30 mouse cellular contexts compared by ENCODE assay signal in genomic region chr13:64092141-64092540, GRCm38 (mm10). TPM values are rescaled to one million over a fixed set of nuclear protein-coding genes. Genes with fewer than 3 reads are reported as not detected.
"Had no signal": no experiment of that assay in that cellular context is flagged by ENCODE, and none has a peak within 500 bp of the region (broad histone marks: within the 10 kb centered on the region; RNA-seq: fewer than 3 reads in every experiment).

No protein-coding gene starts in this region.

- H3K4me1 ChIP-seq: heart, embryonic 10.5 days; hindbrain, embryonic 12.5 days; intestine, embryonic 15.5 days; limb, embryonic 12.5 days; liver, embryonic 13.5 days; liver, embryonic 15.5 days had no signal

- ATAC-seq: hindbrain, embryonic 16.5 days; inflammation-experienced regulatory T-cells, adult 6 months; intestine, postnatal 0 days had no signal

- DNase-seq: gastrocnemius, adult 2 months; gastrocnemius, postnatal 10 days; gastrocnemius, postnatal 25 days; heart, adult 18-20 months; heart, postnatal 10 days; heart, postnatal 4 days; kidney, adult 2 months; kidney, adult 9 months; kidney, postnatal 25 days; liver; liver, embryonic 13.5 days had no signal

- H3K9me3 ChIP-seq: heart, embryonic 10.5 days; heart, embryonic 12.5 days; hindbrain, embryonic 10.5 days; hindbrain, embryonic 12.5 days; intestine, embryonic 15.5 days; limb, embryonic 10.5 days; limb, embryonic 12.5 days; liver, embryonic 13.5 days; liver, embryonic 15.5 days had no signal

- H3K27ac ChIP-seq: gastrocnemius, adult 2 months; heart, embryonic 10.5 days; hindbrain, embryonic 10.5 days; hindbrain, embryonic 12.5 days; hindbrain, embryonic 14.5 days; intestine, embryonic 15.5 days; layer of hippocampus, adult 2 months; left cerebral cortex, adult 2 months; limb, embryonic 10.5 days; limb, embryonic 12.5 days; liver, embryonic 13.5 days; liver, embryonic 15.5 days had no signal

- H3K27me3 ChIP-seq: heart, embryonic 12.5 days; hindbrain, embryonic 12.5 days; intestine, embryonic 15.5 days; limb, embryonic 12.5 days; liver, embryonic 13.5 days; liver, embryonic 15.5 days had no signal

- H3K4me3 ChIP-seq: gastrocnemius, adult 2 months; heart, embryonic 10.5 days; heart, embryonic 12.5 days; hindbrain, embryonic 10.5 days; hindbrain, embryonic 12.5 days; intestine, embryonic 15.5 days; layer of hippocampus, adult 2 months; left cerebral cortex, adult 2 months; limb, embryonic 10.5 days; limb, embryonic 12.5 days; liver, embryonic 13.5 days; liver, embryonic 15.5 days had no signal

- H3K9ac ChIP-seq: heart, embryonic 12.5 days; hindbrain, embryonic 12.5 days; hindbrain, embryonic 14.5 days; intestine, embryonic 15.5 days; limb, embryonic 12.5 days; liver, embryonic 13.5 days; liver, embryonic 15.5 days had no signal

- H3K36me3 ChIP-seq: heart, embryonic 10.5 days; hindbrain, embryonic 10.5 days; hindbrain, embryonic 12.5 days; intestine, embryonic 15.5 days; limb, embryonic 10.5 days; limb, embryonic 12.5 days; liver, embryonic 13.5 days; liver, embryonic 15.5 days had no signal

- H3K4me2 ChIP-seq: heart, embryonic 12.5 days; hindbrain, embryonic 12.5 days; hindbrain, embryonic 14.5 days; intestine, embryonic 15.5 days; limb, embryonic 12.5 days; liver, embryonic 11.5 days; liver, embryonic 13.5 days; liver, embryonic 15.5 days had no signal

RNA-seq across cellular contexts. Expression of gene Hsd17b3, which starts 3.1 kb away (rescaled TPM):
- polyA plus RNA-seq: frontal cortex, adult 2 months; heart, embryonic 10.5 days; heart, embryonic 12.5 days; heart, embryonic 14.5 days; heart, embryonic 16.5 days; hindbrain, embryonic 10.5 days; hindbrain, embryonic 12.5 days; hindbrain, embryonic 14.5 days; hindbrain, embryonic 16.5 days; inflammation-experienced regulatory T-cells, adult 6 months; intestine, embryonic 15.5 days; kidney, adult 2 months; limb, embryonic 10.5 days; limb, embryonic 12.5 days; limb, embryonic 14.5 days; liver, embryonic 11.5 days; liver, embryonic 13.5 days; liver, embryonic 15.5 days had no signal
